Mouse (Mus musculus): Measurements from ENCODE around the gene Myoz1. TPM values are rescaled to one million over a fixed set of nuclear protein-coding genes. Genes with fewer than 3 reads are reported as not detected.

Gene Myoz1
- total RNA-seq, 2 experiments from 2014 or later: not detected

- DNase-seq (ENCODE audit: extremely low spot score in 1 of 2, low spot score in 1 of 2): no peak
Observed at GRCm38 (mm10) chr14:20600203-20600602, 56.1 kb downstream of the Myoz1 start.

- no peak for DNase-seq (ENCODE audit: extremely low spot score in 1 of 2, low spot score in 1 of 2)
Observed at GRCm38 (mm10) chr14:20599542-20599941, 56.8 kb downstream of the Myoz1 start.

Small RNA genes within 50 kb of the gene (microRNA-seq; reads per million reads assigned to microRNA genes)
- gene Mir6946: 0.37 to 0.40 reads per million in 2 experiments

Other genes with a start within 250 kb of the Myoz1 start
- gene Cfap70, start 204.3 kb downstream of the Myoz1 start, total RNA-seq (2021): under 1 TPM; 0.62 to 0.82 TPM
- gene Anxa7, start 176.4 kb downstream of the Myoz1 start, total RNA-seq (2021): 10 to 100 TPM; 54.9 to 57.1 TPM
- gene Mss51, start 159.6 kb downstream of the Myoz1 start, total RNA-seq (2021): under 1 TPM; 0.66 to 0.85 TPM
- 100 to 1,000 TPM; 319 to 324 TPM for gene Ppp3cb, start 110.0 kb downstream of the Myoz1 start, total RNA-seq (2021)
- gene Usp54, start 15.5 kb downstream of the Myoz1 start, total RNA-seq (2021): 10 to 100 TPM; 42.6 to 50.8 TPM
- gene Synpo2l, start 11.8 kb upstream of the Myoz1 start, total RNA-seq (2021): under 1 TPM; 0.12 to 0.22 TPM
- 100 to 1,000 TPM in 1 of 2 experiments, 10 to 100 TPM in 1; 99.6 to 110 TPM for gene Sec24c, start 17.8 kb upstream of the Myoz1 start, total RNA-seq (2021)
- 10 to 100 TPM; 15.6 to 16.0 TPM for gene Fut11, start 38.4 kb upstream of the Myoz1 start, total RNA-seq (2021)
- gene Chchd1, start 46.5 kb upstream of the Myoz1 start, total RNA-seq (2021): 10 to 100 TPM; 47.3 to 50.3 TPM
- 100 to 1,000 TPM; 151 to 180 TPM for gene Zswim8, start 51.0 kb upstream of the Myoz1 start, total RNA-seq (2021)
- 10 to 100 TPM; 15.3 to 19.3 TPM for gene Ndst2, start 78.0 kb upstream of the Myoz1 start, total RNA-seq (2021)
- 100 to 1,000 TPM; 205 to 212 TPM for gene Camk2g, start 137.5 kb upstream of the Myoz1 start, total RNA-seq (2021)
- 1 to 10 TPM; 3.5 to 4.0 TPM for gene Plau, start 180.1 kb upstream of the Myoz1 start, total RNA-seq (2021)